8 mouse cellular contexts compared by ENCODE assay signal in the genomic region with DNA sequence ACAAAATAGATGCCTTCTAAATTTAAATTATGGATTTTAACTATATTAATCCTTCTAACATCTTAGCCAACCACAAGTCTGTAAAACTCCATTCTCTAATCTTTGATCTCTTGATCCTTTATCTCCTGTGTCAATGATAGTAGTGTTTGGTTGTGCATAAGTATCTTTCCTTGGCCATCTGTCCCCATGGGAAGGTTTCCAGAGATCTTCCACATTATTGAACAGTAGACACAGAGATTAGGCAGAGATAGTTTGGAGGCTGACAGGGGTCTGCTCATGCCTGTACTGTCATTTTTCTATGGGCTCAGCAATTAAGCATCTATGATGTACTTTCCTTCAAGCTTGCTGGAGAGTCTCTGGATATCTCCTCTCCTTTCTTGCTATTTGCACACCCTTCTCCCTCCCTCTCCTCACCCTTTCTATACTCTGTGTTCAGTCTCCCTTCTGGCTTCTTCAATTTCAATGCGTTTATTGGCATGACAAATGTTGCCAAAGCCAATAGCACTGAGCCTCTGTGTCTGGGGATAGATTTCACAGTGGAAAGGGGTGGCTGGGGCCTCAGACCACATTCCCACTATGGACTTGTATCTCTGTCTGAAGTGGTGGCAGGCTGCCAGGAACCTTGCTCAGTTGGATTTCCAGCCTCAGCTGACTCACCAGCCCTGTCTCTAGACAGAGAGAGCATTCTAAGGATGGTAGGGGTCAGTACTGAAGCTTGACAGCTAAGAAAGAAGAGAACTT. TPM values are rescaled to one million over a fixed set of nuclear protein-coding genes. Genes with fewer than 3 reads are reported as not detected.
DNase-seq lines count a peak whose midpoint lies in the region; ATAC-seq lines count a peak whose summit lies in the region.

No protein-coding gene starts in this region.

- DNase-seq in left cerebral cortex, postnatal 4 days, result peak; percentile 85
- no peak for DNase-seq in left cerebral cortex, adult 9 months (ENCODE audit: low spot score in 2 of 2)
- DNase-seq in adrenal gland, adult 2 months, result peak; percentile 60
- peak; percentile 55 for DNase-seq in cerebellum, adult 9-10 months
- DNase-seq in heart, postnatal 14 days, result peak; percentile 54 to 61
- peak; percentile 12 for DNase-seq in right cerebral cortex, postnatal 25 days
- DNase-seq in layer of hippocampus, adult 9-10 months (ENCODE audit: low spot score), result no peak

- intact Hi-C loops in left cerebral cortex, postnatal 4 days (cut with DNase I), result no loop called here
- intact Hi-C loops in heart, postnatal 14 days (cut with DNase I), result no loop called here

- ATAC-seq in CD4-positive, CD25-positive, alpha-beta regulatory T cell, adult 4 months, result no peak

RNA-seq across cellular contexts. Expression of a gene that starts 29.1 kb away (rescaled TPM):
- 100 to 1,000 TPM; 132 to 134 TPM for total RNA-seq in left cerebral cortex, postnatal 4 days (2021)
- total RNA-seq in adrenal gland, adult 2 months (2021), result 1 to 10 TPM; 8.6 to 9.1 TPM
- polyA plus RNA-seq in adrenal gland, adult 2 months (2012; rRNA removed), result 2.6 and 3.6 TPM in 2 replicates
- total RNA-seq in heart, postnatal 14 days (2021), result 10 to 100 TPM; 26.6 to 29.7 TPM
- not detected for polyA plus RNA-seq in CD4-positive, CD25-positive, alpha-beta regulatory T cell, adult 4 months (2017; shearing (Covaris generic))

Comparison
In these comparisons a context has a peak if more than half of its experiments do, and no peak if none do; other contexts are left out.
1. DNase-seq: peak in left cerebral cortex, postnatal 4 days (single experiment), adrenal gland, adult 2 months (single experiment), cerebellum, adult 9-10 months (single experiment), heart, postnatal 14 days (2 of 2) and right cerebral cortex, postnatal 25 days (single experiment); none in left cerebral cortex, adult 9 months (0 of 2) and layer of hippocampus, adult 9-10 months (single experiment).
2. RNA of a gene that starts 29.1 kb away (total RNA-seq): 132 to 134 TPM in left cerebral cortex, postnatal 4 days; 26.6 to 29.7 TPM in heart, postnatal 14 days and 8.6 to 9.1 TPM in adrenal gland, adult 2 months; every median in the first group is over 4 times any median in the second.